Mouse (Mus musculus) forebrain, embryonic 16.5 days (tissue): ENCODE results near the gene Cfap161. TPM values are rescaled to one million over a fixed set of nuclear protein-coding genes. Genes with fewer than 3 reads are reported as not detected.
A peak's percentile ranks its signal among the peaks of the same experiment; 100 is the strongest.

Experiments used
- ATAC-seq: fragments of 200-750 bp; cut with Nextera tagmentation; 2 replicates; pipeline ENCODE4 v1.8.0; 2017; ENCODE audit warnings: mild to moderate bottlenecking, moderate library complexity
- H3K27ac ChIP-seq: fragments of 300-500 bp; sonication (generic); 2 replicates; pipeline ENCODE4 v1.5.1; 2014; ENCODE audit warnings: low read length, control low read depth
- H3K27me3 ChIP-seq: fragments of 300-500 bp; sonication (generic); replicated peaks from 2 replicates; pipeline ENCODE4 v1.6.1; 2014; ENCODE audit warnings: low read length; ENCODE audit not compliant: control insufficient read depth, insufficient read depth
- H3K36me3 ChIP-seq: fragments of 300-500 bp; sonication (generic); 2 replicates; pipeline ENCODE4 v1.6.1; 2014; ENCODE audit not compliant: control insufficient read depth, insufficient read depth
- H3K4me1 ChIP-seq: fragments of 300-500 bp; sonication (generic); replicated peaks from 2 replicates; pipeline ENCODE4 v1.6.1; 2014; ENCODE audit warnings: low read length; ENCODE audit not compliant: control insufficient read depth, insufficient read depth
- H3K4me2 ChIP-seq: fragments of 300-500 bp; sonication (generic); 2 replicates; pipeline ENCODE4 v1.6.1; 2014; ENCODE audit warnings: mild to moderate bottlenecking, low read length, control low read depth
- H3K4me3 ChIP-seq: fragments of 300-500 bp; sonication (generic); replicated peaks from 2 replicates; pipeline ENCODE4 v1.5.1; 2014; ENCODE audit warnings: mild to moderate bottlenecking, low read length, control low read depth
- H3K9ac ChIP-seq: fragments of 300-500 bp; sonication (generic); replicated peaks from 2 replicates; pipeline ENCODE4 v1.6.1; 2014; ENCODE audit warnings: low read depth, low read length, control low read depth
- H3K9me3 ChIP-seq: fragments of 300-500 bp; sonication (generic); 2 replicates; pipeline ENCODE4 v1.6.1; 2016; ENCODE audit warnings: low read length; ENCODE audit not compliant: control insufficient read depth
- WGBS: fragments of 180-500 bp; shearing (Covaris S2); extraction: QIAGEN DNeasy Blood & Tissue Kit; methylation state at CpG from one replicate; pipeline ENCODE4 v1.1.7; 2014; 5-methylcytosine and 5-hydroxymethylcytosine counted together
- polyA plus RNA-seq: library from polyadenylated mRNA; unstranded; fragments of >200 nt; fragmentation: Nextera tagmentation; extraction: Ambion mirVana; gene quantifications from 2 replicates; pipeline ENCODE4 v1.2.1, GENCODE M21; 2015

The Cfap161 gene
- polyA plus RNA-seq, 1 experiment from 2014 or later, result 0.73 TPM

DNA sequence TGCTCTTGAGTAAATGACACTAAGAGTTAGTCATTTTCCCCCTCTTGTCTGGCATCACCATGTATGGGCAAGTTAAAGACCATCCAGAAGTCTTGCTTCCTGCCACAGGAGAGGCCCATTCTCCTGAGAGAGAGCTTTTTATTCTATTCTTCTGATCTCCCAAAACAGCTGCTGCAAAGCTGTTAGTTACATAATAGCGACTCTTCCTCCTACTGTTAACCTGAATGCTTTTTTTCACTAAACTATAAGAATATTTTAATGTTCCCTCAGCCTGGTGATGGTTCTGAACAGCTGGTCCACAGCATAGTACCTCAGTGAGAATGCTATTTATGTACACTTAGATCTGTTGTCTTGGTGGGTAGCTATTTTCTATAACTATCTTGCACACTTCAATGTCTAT, 21.0 kb upstream of the Cfap161 start:
- H3K27me3 ChIP-seq, result no peaks in the 10 kb centered on the region
- no peak overlapping the region for H3K27ac ChIP-seq
- ATAC-seq, result no peak
- H3K36me3 ChIP-seq, result no peaks in the 10 kb centered on the region
- 78% methylated on average over 1 of the region's 1 CpGs for WGBS
- H3K4me2 ChIP-seq, result no peak overlapping the region
- H3K9me3 ChIP-seq, result no peaks in the 10 kb centered on the region
- no peak overlapping the region for H3K9ac ChIP-seq
- H3K4me1 ChIP-seq, result peaks cover 7% of the 10 kb centered on the region
- H3K4me3 ChIP-seq, result no peak overlapping the region

- Histone ChIP-seq H3K9me3 (no peaks in the 10 kb centered on the region), H3K9ac (no peak overlapping the region), H3K4me2 (no peak overlapping the region), H3K4me1 (peaks cover 16% of the 10 kb centered on the region), H3K27me3 (no peaks in the 10 kb centered on the region), H3K27ac (peak overlapping the region; percentile 30; the same call in 1 of the 2 replicates), H3K36me3 (no peaks in the 10 kb centered on the region), H3K4me3 (no peak overlapping the region)
- 11% methylated on average over 4 of the region's 4 CpGs for WGBS
- peak; percentile 21; the same call in 1 of the 2 replicates for ATAC-seq
Observed at GRCm38 (mm10) chr7:83813993-83814392, 19.3 kb upstream of the Cfap161 start.

DNA sequence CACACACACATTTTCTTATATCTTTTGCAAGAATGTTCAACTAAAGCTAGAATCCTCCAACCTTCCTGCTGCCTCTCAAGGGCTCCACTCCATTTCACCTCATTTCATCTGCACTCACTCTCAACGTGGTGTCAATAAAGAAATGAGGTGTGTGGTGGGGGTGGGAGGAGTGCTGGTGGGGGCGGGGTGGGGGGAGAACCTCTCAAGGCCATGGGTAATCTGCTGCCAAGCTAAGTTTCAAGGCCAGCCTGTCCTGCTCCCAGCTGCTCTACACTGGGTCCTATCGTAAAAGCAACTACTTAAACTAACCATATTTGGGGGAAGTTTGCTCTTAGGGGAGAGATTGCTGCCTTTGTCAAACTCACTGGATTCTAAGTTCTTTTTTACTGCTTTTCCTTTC, 18.8 kb upstream of the Cfap161 start:
- ATAC-seq, result no peak
- no peak overlapping the region for H3K9ac ChIP-seq
- no peak overlapping the region for H3K27ac ChIP-seq
- H3K4me2 ChIP-seq, result no peak overlapping the region
- no peaks in the 10 kb centered on the region for H3K27me3 ChIP-seq
- no peaks in the 10 kb centered on the region for H3K9me3 ChIP-seq
- no peak overlapping the region for H3K4me3 ChIP-seq
- H3K36me3 ChIP-seq, result no peaks in the 10 kb centered on the region
- peaks cover 21% of the 10 kb centered on the region for H3K4me1 ChIP-seq
- 13% methylated on average over 3 of the region's 3 CpGs for WGBS

DNA sequence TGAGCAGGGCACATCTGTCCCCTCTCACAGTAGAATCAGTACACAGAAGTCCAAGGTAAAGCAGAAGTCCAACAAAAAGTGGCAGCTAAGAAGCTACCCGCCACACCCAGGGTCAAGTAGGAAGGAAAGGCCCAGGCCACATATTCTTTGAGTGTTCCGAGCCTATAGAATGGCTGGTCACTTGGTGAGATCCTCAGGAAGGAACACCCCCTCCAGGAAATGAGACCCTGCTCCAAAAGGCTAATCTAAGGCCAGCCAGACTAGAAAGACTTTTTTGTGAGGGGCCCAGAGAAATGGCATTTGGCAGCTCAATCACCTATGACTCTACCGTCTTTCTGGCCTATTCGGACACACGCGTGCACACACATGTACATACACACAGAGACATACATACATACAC, 18.3 kb upstream of the Cfap161 start:
- Histone ChIP-seq H3K9me3 (no peaks in the 10 kb centered on the region), H3K27ac (no peak overlapping the region), H3K27me3 (no peaks in the 10 kb centered on the region), H3K4me2 (no peak overlapping the region), H3K36me3 (no peaks in the 10 kb centered on the region), H3K4me3 (no peak overlapping the region), H3K9ac (no peak overlapping the region), H3K4me1 (peaks cover 21% of the 10 kb centered on the region)
- no peak for ATAC-seq
- 93% methylated on average over 6 of the region's 6 CpGs for WGBS

DNA sequence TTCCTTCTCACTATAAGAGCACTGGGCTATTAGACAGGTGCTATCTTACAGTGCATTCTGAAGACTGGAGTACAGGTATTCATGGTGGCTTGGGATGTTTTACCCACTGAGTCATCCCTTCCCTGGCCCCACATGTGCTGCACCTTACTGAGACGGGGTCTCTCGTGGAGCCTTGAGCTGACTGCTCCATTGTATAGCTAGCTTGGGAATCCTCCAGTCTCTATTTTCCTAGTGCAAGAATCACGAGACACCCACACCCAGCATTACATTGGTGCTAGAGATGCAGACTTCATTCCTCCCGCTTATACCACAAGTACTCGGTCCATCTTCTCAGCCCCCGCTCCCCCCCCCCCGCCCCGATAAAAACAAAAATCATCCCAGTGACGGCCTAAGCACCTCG, 17.9 kb upstream of the Cfap161 start:
- ATAC-seq, result no peak
- WGBS, result 75% methylated on average over 10 of the region's 10 CpGs
- peaks cover 21% of the 10 kb centered on the region for H3K4me1 ChIP-seq
- H3K9me3 ChIP-seq, result no peaks in the 10 kb centered on the region
- H3K27ac ChIP-seq, result no peak overlapping the region
- no peaks in the 10 kb centered on the region for H3K27me3 ChIP-seq
- H3K36me3 ChIP-seq, result no peaks in the 10 kb centered on the region
- H3K4me3 ChIP-seq, result no peak overlapping the region
- no peak overlapping the region for H3K4me2 ChIP-seq
- no peak overlapping the region for H3K9ac ChIP-seq

DNA sequence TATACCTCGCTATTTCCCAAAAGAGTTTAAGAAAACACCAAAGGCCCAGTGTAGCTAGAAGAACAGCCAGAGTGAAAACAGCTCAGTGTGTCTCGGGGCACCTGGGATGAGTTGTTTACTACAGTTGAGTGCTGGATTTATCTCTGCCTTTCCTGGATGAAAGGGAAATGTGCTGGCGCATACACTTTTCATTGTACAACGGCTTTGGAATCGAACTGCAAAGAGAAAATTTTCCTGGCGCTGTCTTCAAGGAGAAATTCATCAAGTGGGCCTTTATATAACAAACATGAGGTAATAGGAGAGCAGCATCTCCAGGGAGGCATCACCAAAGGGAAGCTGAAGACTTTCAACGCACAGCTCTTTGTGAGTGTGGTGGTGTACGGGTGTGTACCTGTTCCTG, 17.2 kb upstream of the Cfap161 start:
- no peaks in the 10 kb centered on the region for H3K27me3 ChIP-seq
- no peaks in the 10 kb centered on the region for H3K9me3 ChIP-seq
- no peaks in the 10 kb centered on the region for H3K36me3 ChIP-seq
- WGBS, result 77% methylated on average over 8 of the region's 8 CpGs
- no peak overlapping the region for H3K27ac ChIP-seq
- ATAC-seq, result no peak
- H3K4me3 ChIP-seq, result no peak overlapping the region
- H3K4me2 ChIP-seq, result no peak overlapping the region
- H3K9ac ChIP-seq, result no peak overlapping the region
- peaks cover 21% of the 10 kb centered on the region for H3K4me1 ChIP-seq

DNA sequence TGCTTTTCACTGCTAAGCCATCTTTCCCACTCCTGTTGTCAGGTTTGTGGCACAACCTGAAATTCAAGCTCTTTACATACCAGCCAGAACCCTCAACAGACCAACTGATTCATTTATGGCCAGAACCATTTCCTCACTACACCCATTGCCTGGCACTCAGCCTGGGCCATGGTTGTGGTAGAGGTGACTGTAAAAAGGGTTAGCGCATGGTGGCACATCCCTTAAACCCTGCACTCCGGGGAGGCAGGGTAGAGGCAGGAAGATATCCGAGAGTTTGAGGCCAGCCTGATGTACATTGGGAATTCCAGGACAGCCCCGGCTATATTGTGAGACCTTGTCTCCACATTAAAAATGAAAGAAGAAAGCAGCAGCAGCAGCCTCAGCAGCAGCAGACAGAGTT, 16.8 kb upstream of the Cfap161 start:
- Histone ChIP-seq H3K27me3 (no peaks in the 10 kb centered on the region), H3K9me3 (no peaks in the 10 kb centered on the region), H3K36me3 (no peaks in the 10 kb centered on the region), H3K4me2 (no peak overlapping the region), H3K4me3 (no peak overlapping the region), H3K27ac (no peak overlapping the region), H3K9ac (no peak overlapping the region), H3K4me1 (peaks cover 21% of the 10 kb centered on the region)
- WGBS, result 92% methylated on average over 4 of the region's 4 CpGs
- ATAC-seq, result no peak

DNA sequence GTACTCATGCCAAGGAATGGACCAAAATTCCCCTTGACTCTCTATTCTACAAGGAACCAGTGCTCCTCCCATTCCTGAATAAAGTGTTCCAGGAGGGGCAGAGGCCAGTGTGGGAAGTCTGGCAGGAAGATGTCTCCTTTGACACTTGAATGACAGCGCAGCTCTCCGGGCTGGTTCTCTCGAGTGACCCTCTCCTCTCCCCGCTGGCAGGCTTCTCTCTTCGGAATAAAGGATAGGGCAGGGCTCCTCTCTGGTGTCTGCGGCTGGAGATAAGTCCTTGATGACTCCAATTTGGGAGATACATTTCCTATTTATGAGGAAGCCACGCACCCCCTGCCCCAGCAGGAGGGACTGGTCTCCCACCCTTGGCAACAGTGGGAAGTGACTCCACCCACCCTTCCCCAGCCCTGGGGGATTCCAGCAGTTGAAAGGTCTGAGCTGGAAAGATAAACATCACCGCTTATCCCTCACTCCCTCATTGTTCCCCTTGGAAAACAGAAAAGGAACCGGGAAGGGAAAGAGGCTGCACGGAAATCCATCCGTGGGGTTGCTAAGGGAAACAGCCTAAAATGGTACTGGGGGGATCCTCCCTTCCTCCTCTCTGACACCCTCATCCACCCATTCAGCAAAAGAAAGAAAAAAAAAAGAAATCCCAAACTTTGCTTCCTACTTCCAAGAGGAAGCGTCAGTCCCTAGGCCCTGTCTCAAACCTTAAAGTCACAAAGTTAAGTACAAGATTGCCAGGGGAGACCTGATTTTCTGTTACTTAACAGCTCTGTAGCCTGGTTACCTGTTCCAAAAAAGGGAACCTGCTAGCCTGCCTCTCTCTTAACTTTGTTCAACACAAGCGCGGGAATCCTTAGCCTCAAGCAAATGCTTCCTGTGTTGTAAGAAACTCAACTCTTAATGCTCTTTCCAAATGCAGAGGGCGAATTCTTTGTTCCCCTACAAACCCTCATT, 15.7 kb upstream of the Cfap161 start:
- H3K27me3 ChIP-seq, result no peaks in the 10 kb centered on the region
- H3K4me3 ChIP-seq, result no peak overlapping the region
- no peak overlapping the region for H3K4me2 ChIP-seq
- H3K36me3 ChIP-seq, result no peaks in the 10 kb centered on the region
- no peak overlapping the region for H3K27ac ChIP-seq
- no peaks in the 10 kb centered on the region for H3K9me3 ChIP-seq
- ATAC-seq, result no peak
- H3K9ac ChIP-seq, result no peak overlapping the region
- WGBS, result 16% methylated on average over 15 of the region's 15 CpGs
- H3K4me1 ChIP-seq, result peaks cover 21% of the 10 kb centered on the region

DNA sequence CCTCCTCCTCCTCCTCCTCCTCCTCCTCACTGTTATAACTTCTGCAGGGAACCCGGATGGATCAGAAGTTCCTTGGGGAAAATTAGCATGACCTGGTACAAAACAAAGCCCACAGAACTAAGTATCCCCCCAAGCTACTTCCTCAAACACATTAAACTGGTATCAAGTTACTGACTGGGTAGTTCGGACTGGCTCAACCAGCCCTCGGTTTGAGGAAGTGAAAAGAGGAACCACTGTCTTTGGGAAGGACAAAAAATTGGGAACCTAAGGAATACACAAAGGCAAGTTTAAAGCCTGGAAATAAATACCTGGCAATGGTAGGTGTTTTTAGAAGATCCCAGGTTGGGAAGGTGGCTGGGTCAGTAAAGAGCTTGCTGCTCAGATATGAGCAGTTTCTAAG, 15.0 kb upstream of the Cfap161 start:
- Histone ChIP-seq H3K9me3 (no peaks in the 10 kb centered on the region), H3K4me1 (peaks cover 21% of the 10 kb centered on the region), H3K27me3 (no peaks in the 10 kb centered on the region), H3K27ac (no peak overlapping the region), H3K9ac (no peak overlapping the region), H3K4me3 (no peak overlapping the region), H3K4me2 (no peak overlapping the region), H3K36me3 (no peaks in the 10 kb centered on the region)
- ATAC-seq, result no peak
- 24% methylated on average over 3 of the region's 3 CpGs for WGBS
